Mouse (Mus musculus): ENCODE data around the gene Denr. TPM values are rescaled to one million over a fixed set of nuclear protein-coding genes. Genes with fewer than 3 reads are reported as not detected.

The Denr gene
- 10 to 100 TPM; 26.3 to 28.5 TPM for total RNA-seq (2023)

DNA sequence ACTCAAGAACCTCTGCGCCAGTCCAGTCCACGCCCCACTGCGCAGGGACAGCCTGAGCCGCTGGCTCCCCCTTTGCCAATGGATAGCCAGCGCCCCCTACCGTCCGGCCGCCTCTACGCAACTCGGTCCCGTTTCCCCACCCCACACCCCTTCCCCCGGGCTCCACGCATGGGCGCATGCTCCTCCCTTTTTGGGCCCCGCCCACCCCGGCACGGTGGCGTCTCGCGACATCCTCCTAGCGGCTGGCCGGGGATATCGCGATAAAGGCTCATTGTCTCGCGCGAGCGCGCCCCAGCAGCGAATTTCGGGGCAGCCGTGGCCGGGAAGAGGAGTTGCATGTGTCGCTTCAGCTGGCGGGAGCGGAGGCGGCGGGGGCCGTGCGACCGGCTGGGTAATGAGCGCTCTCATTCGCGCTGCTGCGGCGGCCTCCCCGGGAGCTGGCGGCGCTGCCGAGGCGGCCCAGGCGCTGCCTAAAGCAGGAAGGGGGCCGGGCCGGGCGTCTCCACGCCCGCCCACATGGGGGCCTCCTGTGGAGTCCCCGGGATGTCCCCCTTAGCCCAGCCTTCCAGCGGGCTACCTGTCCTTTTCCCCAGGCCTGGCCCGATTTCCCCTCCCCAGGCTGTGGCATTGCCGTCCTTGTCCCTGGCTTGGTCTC is at the start of gene Denr:
TSS of gene Denr (plus strand) at position 200 of the 655 bp plus-strand sequence.

DNA sequence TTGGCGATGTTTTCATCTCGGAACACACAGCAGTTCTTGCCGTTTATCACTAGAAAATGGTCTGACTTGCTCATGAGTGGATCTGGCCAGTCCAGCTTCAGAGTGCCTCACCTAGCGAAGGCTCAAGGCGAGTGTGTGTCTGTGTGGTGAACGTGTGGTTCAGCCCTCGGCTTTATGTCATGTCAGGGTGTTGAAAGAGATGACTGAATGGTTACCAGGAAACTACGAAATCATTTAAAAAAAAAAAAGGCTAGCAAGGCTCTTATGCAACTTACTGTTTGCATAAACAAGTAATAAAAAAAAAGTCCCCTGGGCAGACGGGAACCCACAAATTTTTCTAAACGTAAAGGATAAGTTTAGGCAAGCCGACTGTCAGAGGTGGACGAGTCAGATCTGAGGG is 41.6 kb upstream of the Denr start, which contains the start of gene Hcar2:
TSS of gene Hcar2 (minus strand) at position 135 of the 400 bp plus-strand sequence.

DNA sequence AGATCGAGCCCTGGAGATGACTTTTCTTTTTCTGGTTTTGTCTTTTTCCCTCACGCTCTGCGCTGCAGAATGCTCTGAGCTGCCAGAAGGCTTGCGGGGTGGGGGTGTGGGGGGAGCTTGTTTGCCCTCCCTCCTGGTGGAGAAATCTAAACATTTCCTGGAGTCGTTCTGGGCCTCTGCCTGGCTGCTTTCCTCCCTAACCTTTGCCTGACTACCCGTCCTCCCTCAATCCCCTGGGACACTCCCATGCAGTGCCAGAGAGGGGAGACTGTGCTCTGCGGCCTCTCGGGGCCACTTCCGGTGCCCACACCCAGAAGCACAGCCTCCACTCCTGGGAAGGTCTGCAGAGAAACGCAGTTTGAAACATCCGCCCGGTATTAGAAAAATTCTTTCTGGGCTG is 27.0 kb upstream of the Denr start, which contains the start of gene Hcar1:
TSS of gene Hcar1 (minus strand) at position 93 of the 400 bp plus-strand sequence.

DNA sequence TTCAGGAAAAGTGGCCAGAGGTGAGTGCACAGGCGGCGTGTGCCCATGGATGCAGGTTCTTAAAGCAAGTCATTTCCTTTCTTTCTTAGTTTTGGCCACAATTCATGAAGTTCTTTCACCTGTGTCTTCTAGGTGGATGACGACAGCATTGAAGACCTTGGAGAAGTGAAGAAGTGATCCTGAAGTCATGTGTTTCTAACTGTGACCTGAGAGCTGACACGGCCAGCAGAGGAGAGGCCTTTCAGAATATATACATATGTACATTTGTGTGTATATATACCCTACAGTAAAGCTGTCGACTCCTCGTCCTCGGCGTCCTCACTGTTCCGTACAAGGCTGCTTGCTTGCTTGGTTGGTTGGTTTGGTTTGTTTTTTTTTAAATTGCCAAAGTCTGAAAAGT is 20.1 kb downstream of the Denr start, which contains the start of gene Gm43518:
TSS of gene Gm43518 (plus strand) at position 301 of the 400 bp plus-strand sequence.

DNA sequence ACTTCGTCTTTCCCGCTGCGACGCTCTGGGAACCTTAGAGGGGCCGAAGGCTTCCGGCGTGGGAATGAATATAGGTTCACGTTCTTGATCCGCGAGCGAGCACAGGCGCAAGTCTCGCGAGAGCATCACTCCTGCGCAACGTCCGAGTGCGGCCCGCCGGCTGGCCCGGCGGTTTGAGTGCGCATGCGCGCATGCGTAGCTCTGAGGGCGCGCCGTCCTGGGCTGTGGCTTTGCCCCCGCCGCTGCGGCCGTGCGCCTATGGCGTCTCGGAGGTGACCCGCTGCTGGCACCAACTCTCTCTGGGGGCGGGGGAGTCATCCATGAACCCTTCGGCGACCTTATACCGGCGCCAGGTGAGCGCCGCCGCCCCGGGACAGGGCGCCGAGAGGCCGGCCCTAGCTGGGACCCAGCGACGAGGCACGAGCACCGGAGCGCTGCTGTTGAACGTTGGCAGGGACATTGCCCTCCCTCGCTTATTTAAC is 23.6 kb downstream of the Denr start, which contains the start of gene Ccdc62:
TSS of gene Ccdc62 (plus strand) at position 172 of the 482 bp plus-strand sequence.

DNA sequence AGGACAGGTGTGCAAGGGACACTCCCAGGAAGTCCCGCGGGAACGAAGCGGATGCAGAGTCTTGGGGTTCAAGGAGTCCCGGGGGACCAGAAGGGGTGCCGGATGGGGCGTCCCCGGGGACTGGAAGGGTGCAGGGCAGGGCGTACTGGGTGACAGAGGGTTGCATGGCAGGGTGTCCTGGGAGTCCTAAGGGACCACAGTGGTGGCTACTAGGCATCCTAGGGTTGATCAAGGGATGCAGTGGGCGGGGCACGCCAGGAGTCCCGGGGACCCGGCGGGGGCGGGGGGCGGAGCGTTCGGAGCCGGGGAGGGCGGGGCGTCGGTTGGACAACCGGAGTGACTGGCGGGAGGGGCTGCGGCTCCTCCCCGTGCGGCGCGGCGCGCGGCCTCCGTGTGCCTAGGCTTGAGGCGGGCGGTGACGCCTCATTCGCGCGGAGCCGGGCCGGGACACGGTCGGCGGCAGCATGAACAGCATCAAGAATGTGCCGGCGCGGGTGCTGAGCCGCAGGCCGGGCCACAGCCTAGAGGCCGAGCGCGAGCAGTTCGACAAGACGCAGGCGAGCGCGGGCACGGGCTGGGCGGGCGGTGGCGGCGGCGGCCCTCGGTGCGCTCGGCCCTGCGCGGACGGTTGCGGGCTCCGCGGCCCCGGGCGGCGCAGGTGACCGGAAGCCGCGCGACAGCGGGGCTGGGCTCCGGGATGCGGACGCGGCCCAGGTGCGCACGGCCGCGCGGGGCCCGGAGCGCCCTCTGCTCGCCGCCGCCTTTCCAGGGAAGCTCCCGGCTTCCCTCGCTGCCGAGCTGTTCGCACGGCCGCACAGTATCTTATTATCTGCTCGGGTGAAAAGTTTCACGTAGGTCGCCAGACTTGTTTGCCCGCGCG is 66.6 kb downstream of the Denr start, which contains the start of gene Hip1r:
TSS of gene Hip1r (plus strand) at position 330 of the 880 bp plus-strand sequence.

Other genes starting within 250 kb of the Denr start
- gene Clip1, start 222.6 kb upstream of the Denr start, total RNA-seq (2023) = 10 to 100 TPM; 94.8 to 97.0 TPM
- gene Zcchc8, start 186.1 kb upstream of the Denr start, total RNA-seq (2023) = 100 to 1,000 TPM in 1 of 2 experiments, 10 to 100 TPM in 1; 96.4 to 103 TPM
- gene Rsrc2, start 157.8 kb upstream of the Denr start, total RNA-seq (2023) = 100 to 1,000 TPM; 165 to 192 TPM
- gene Kntc1, start 157.5 kb upstream of the Denr start, total RNA-seq (2023) = 1 to 10 TPM; 1.1 to 2.3 TPM
- gene Hcar2, start 41.7 kb upstream of the Denr start, total RNA-seq (2023) = 10 to 100 TPM; 64.6 to 64.9 TPM
- not detected for gene Hcar1, start 27.2 kb upstream of the Denr start, total RNA-seq (2023)
- gene Gm43518, start 20.2 kb downstream of the Denr start, total RNA-seq (2023) = 1 to 10 TPM in 1 of 2 experiments, not detected in 1; 1.1 TPM
- gene Ccdc62, start 23.5 kb downstream of the Denr start, total RNA-seq (2023) = 1 to 10 TPM in 1 of 2 experiments, under 1 TPM in 1; 0.86 to 1.5 TPM
- 10 to 100 TPM in 1 of 2 experiments, 1 to 10 TPM in 1; 8.0 to 11.8 TPM for gene Hip1r, start 66.5 kb downstream of the Denr start, total RNA-seq (2023)
- gene Vps37b, start 125.1 kb downstream of the Denr start, total RNA-seq (2023) = 10 to 100 TPM; 83.5 to 92.9 TPM
- 1 to 10 TPM; 1.8 to 2.8 TPM for gene Abcb9, start 188.6 kb downstream of the Denr start, total RNA-seq (2023)
- gene Ogfod2, start 205.1 kb downstream of the Denr start, total RNA-seq (2023) = 10 to 100 TPM; 14.3 to 16.3 TPM
- gene Arl6ip4, start 208.9 kb downstream of the Denr start, total RNA-seq (2023) = 10 to 100 TPM; 28.9 to 35.9 TPM

Data from monocyte, adult 59 days (primary cell).